Mouse (Mus musculus) hindbrain, embryonic 15.5 days (tissue): ENCODE measurements around the gene Olfr532. TPM values are rescaled to one million over a fixed set of nuclear protein-coding genes. Genes with fewer than 3 reads are reported as not detected.
"Not testable (repeated sequence)": the region's sequence is repeated elsewhere in the genome, so short reads cannot be mapped to it uniquely, and the experiment has no call there.

ENCODE experiments used
- ATAC-seq: fragments of 200-750 bp; cut with Nextera tagmentation; 2 replicates; pipeline ENCODE4 v1.8.0; 2017; ENCODE audit warnings: low read depth, moderate number of reproducible peaks, moderate TSS enrichment; ENCODE audit not compliant: low FRiP score
- H3K27ac ChIP-seq: fragments of 300-500 bp; sonication (generic); replicated peaks from 2 replicates; pipeline ENCODE4 v1.5.1; 2015; ENCODE audit warnings: mild to moderate bottlenecking, inconsistent platforms
- H3K27me3 ChIP-seq: fragments of 300-500 bp; sonication (generic); 2 replicates; pipeline ENCODE4 v1.6.1; 2015; ENCODE audit warnings: control low read depth, inconsistent platforms
- H3K36me3 ChIP-seq: fragments of 300-500 bp; sonication (generic); 2 replicates; pipeline ENCODE4 v1.6.1; 2015; ENCODE audit warnings: control low read depth, inconsistent platforms
- H3K4me1 ChIP-seq: fragments of 300-500 bp; sonication (generic); replicated peaks from 2 replicates; pipeline ENCODE4 v1.6.1; 2015; ENCODE audit warnings: control low read depth, inconsistent platforms
- H3K4me2 ChIP-seq: fragments of 300-500 bp; sonication (generic); 2 replicates; pipeline ENCODE4 v1.6.1; 2015; ENCODE audit warnings: moderate library complexity, mild to moderate bottlenecking, inconsistent platforms
- H3K4me3 ChIP-seq: fragments of 300-500 bp; sonication (generic); 2 replicates; pipeline ENCODE4 v1.5.1; 2015; ENCODE audit warnings: mild to moderate bottlenecking, inconsistent platforms
- H3K9ac ChIP-seq: fragments of 300-500 bp; sonication (generic); 2 replicates; pipeline ENCODE4 v1.6.1; 2015; ENCODE audit warnings: inconsistent platforms
- H3K9me3 ChIP-seq: fragments of 300-500 bp; sonication (generic); 2 replicates; pipeline ENCODE4 v1.6.1; 2016; ENCODE audit warnings: control low read depth, inconsistent platforms
- WGBS: fragments of 180-500 bp; shearing (Covaris S2); methylation state at CpG from one replicate; pipeline ENCODE4 v1.1.7; 2015; 5-methylcytosine and 5-hydroxymethylcytosine counted together
- polyA plus RNA-seq: library from polyadenylated mRNA; unstranded; fragments of >200 nt; fragmentation: Nextera tagmentation; extraction: Ambion mirVana; gene quantifications from 2 replicates; pipeline ENCODE4 v1.2.1, GENCODE M21; 2015

Gene Olfr532
- polyA plus RNA-seq = not detected in 2 replicates

- Histone ChIP-seq H3K27ac (no peak within 1 kb of the TSS), H3K4me3 (no peak within 1 kb of the TSS), H3K36me3 (no peaks in the 10 kb centered on the region), H3K4me1 (no peaks in the 10 kb centered on the region), H3K9me3 (no peaks in the 10 kb centered on the region), H3K9ac (no peak within 1 kb of the TSS), H3K4me2 (no peak within 1 kb of the TSS), H3K27me3 (no peaks in the 10 kb centered on the region)
- no peak for ATAC-seq
- WGBS = 92% methylated on average over 1 of the region's 1 CpGs
Measured at GRCm38 (mm10) chr7:140421539-140421938, at the start of gene Olfr532. Gene Olfr532, minus strand, starts transcription at chr7:140421639.

GRCm38 (mm10) chr7:140463070-140463469, 41.6 kb upstream of the Olfr532 start, which contains the start of gene Olfr533:
Gene Olfr533, plus strand, starts transcription at chr7:140463370.
- not testable (repeated sequence) for H3K27ac ChIP-seq, ATAC-seq, H3K27me3 ChIP-seq, H3K4me1 ChIP-seq, H3K4me3 ChIP-seq, H3K4me2 ChIP-seq, H3K36me3 ChIP-seq, H3K9me3 ChIP-seq, H3K9ac ChIP-seq
- 100% methylated on average over 1 of the region's 1 CpGs for WGBS

- H3K4me1 ChIP-seq = no peaks in the 10 kb centered on the region
- WGBS = 88% methylated on average over 1 of the region's 1 CpGs
- no peaks in the 10 kb centered on the region for H3K27me3 ChIP-seq
- no peak overlapping the region for H3K9ac ChIP-seq
- no peaks in the 10 kb centered on the region for H3K36me3 ChIP-seq
- no peak for ATAC-seq
- H3K4me2 ChIP-seq = no peak overlapping the region
- H3K27ac ChIP-seq = no peak overlapping the region
- no peaks in the 10 kb centered on the region for H3K9me3 ChIP-seq
- no peak overlapping the region for H3K4me3 ChIP-seq
Measured at GRCm38 (mm10) chr7:140443141-140443540, 21.7 kb upstream of the Olfr532 start.

GRCm38 (mm10) chr7:140402818-140403217, 18.6 kb downstream of the Olfr532 start, which contains the start of gene Olfr531:
Gene Olfr531, minus strand, starts transcription at chr7:140402918.
- Histone ChIP-seq H3K36me3 (no peaks in the 10 kb centered on the region), H3K9me3 (no peaks in the 10 kb centered on the region; the same call in 1 of the 2 replicates), H3K4me3 (no peak within 1 kb of the TSS), H3K27ac (no peak within 1 kb of the TSS), H3K27me3 (no peaks in the 10 kb centered on the region), H3K9ac (no peak within 1 kb of the TSS), H3K4me1 (no peaks in the 10 kb centered on the region), H3K4me2 (no peak within 1 kb of the TSS)
- no peak for ATAC-seq
- WGBS = 96% methylated on average over 1 of the region's 1 CpGs

GRCm38 (mm10) chr7:140376911-140377310, 44.5 kb downstream of the Olfr532 start:
- Histone ChIP-seq H3K4me1 (no peaks in the 10 kb centered on the region), H3K4me2 (no peak overlapping the region), H3K27me3 (no peaks in the 10 kb centered on the region), H3K9me3 (no peaks in the 10 kb centered on the region), H3K4me3 (no peak overlapping the region), H3K9ac (no peak overlapping the region), H3K36me3 (no peaks in the 10 kb centered on the region), H3K27ac (no peak overlapping the region)
- no peak for ATAC-seq
- WGBS = 95% methylated on average over 2 of the region's 2 CpGs

GRCm38 (mm10) chr7:140376231-140376630, 45.2 kb downstream of the Olfr532 start, which contains the start of gene Olfr530:
Gene Olfr530, minus strand, starts transcription at chr7:140376331.
- 64% methylated on average over 1 of the region's 1 CpGs for WGBS
- Histone ChIP-seq H3K9ac (no peak within 1 kb of the TSS), H3K4me3 (no peak within 1 kb of the TSS), H3K9me3 (no peaks in the 10 kb centered on the region), H3K4me1 (no peaks in the 10 kb centered on the region), H3K27me3 (no peaks in the 10 kb centered on the region), H3K4me2 (no peak within 1 kb of the TSS), H3K36me3 (no peaks in the 10 kb centered on the region), H3K27ac (no peak within 1 kb of the TSS)
- no peak for ATAC-seq

GRCm38 (mm10) chr7:140374300-140374699, 47.1 kb downstream of the Olfr532 start:
- Histone ChIP-seq H3K27ac (no peak overlapping the region), H3K4me3 (no peak overlapping the region), H3K36me3 (no peaks in the 10 kb centered on the region), H3K27me3 (no peaks in the 10 kb centered on the region), H3K9ac (no peak overlapping the region), H3K9me3 (no peaks in the 10 kb centered on the region), H3K4me2 (no peak overlapping the region), H3K4me1 (no peaks in the 10 kb centered on the region)
- ATAC-seq = no peak
- 77% methylated on average over 4 of the region's 4 CpGs for WGBS

Other genes starting within 250 kb of the Olfr532 start
- gene Olfr523, start 248.4 kb downstream of the Olfr532 start, polyA plus RNA-seq = not detected in 2 replicates
- not detected in 2 replicates for gene Olfr524, start 215.7 kb downstream of the Olfr532 start, polyA plus RNA-seq
- 0.04 TPM in 1 of 2 replicates, not detected in the other for gene Cd163l1, start 203.4 kb downstream of the Olfr532 start, polyA plus RNA-seq
- not detected in 2 replicates for gene 5830411N06Rik, start 174.4 kb downstream of the Olfr532 start, polyA plus RNA-seq
- not detected in 2 replicates for gene Olfr525, start 100.8 kb downstream of the Olfr532 start, polyA plus RNA-seq
- not detected in 2 replicates for gene Olfr527, start 87.6 kb downstream of the Olfr532 start, polyA plus RNA-seq
- not detected in 2 replicates for gene Olfr60, start 60.0 kb downstream of the Olfr532 start, polyA plus RNA-seq
- not detected in 2 replicates for gene Olfr530, start 45.3 kb downstream of the Olfr532 start, polyA plus RNA-seq
- not detected in 2 replicates for gene Olfr531, start 18.7 kb downstream of the Olfr532 start, polyA plus RNA-seq
- not detected in 2 replicates for gene Olfr533, start 41.7 kb upstream of the Olfr532 start, polyA plus RNA-seq
- gene Olfr535, start 62.6 kb upstream of the Olfr532 start, polyA plus RNA-seq = not detected in 2 replicates
- not detected in 2 replicates for gene Olfr536, start 85.8 kb upstream of the Olfr532 start, polyA plus RNA-seq
- not detected in 2 replicates for gene Olfr538, start 146.2 kb upstream of the Olfr532 start, polyA plus RNA-seq
- 0.01 TPM in 1 of 2 replicates, not detected in the other for gene Olfr46, start 179.6 kb upstream of the Olfr532 start, polyA plus RNA-seq
- gene Olfr61, start 207.3 kb upstream of the Olfr532 start, polyA plus RNA-seq = not detected in 2 replicates
- not detected in 2 replicates for gene Olfr53, start 224.8 kb upstream of the Olfr532 start, polyA plus RNA-seq
- gene Olfr539, start 238.3 kb upstream of the Olfr532 start, polyA plus RNA-seq = 0.07 TPM in 1 of 2 replicates, not detected in the other